Mouse (Mus musculus) thymus, adult 2 months (tissue): ENCODE measurements around the gene Dnali1.

Experiments
- CTCF ChIP-seq: fragments of 200-500 bp; IDR thresholded peaks from 2 replicates; pipeline ENCODE4 v1.5.1; 2012; ENCODE audit warnings: mild to moderate bottlenecking, control low read depth, low read length, moderate library complexity, borderline replicate concordance; ENCODE audit not compliant: control insufficient read depth, poor library complexity, insufficient read depth; ENCODE audit errors: extremely low read depth
- POLR2A ChIP-seq: fragments of 200-500 bp; IDR thresholded peaks from 2 replicates; pipeline ENCODE4 v1.6.1; 2012; ENCODE audit warnings: mild to moderate bottlenecking, low read length, control low read depth, moderate library complexity; ENCODE audit not compliant: control insufficient read depth, poor library complexity, insufficient read depth; ENCODE audit errors: extremely low read depth

DNA sequence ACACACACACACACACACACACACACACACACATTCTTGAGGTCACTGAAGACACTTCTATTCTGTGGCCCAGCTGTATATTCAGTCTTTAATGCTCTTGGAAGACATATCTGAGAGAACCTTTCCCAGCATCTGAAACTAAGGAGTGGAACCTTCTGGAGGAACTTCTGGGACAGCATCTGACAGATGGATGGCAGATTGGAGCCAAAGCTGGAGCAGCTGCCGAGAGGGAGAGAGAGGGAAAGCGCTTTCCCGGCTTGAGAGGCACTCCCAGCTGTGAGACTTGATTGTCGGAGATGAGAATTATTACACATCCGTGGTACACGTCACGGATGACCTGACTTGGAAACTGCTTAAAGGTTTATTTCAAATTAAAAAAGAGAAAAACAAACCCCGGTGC lies 56.8 kb downstream of the Dnali1 start:
- TF ChIP-seq POLR2A (no peak), CTCF (no peak)
